ENCODE assay signal across 21 mouse cellular contexts in the genomic region with DNA sequence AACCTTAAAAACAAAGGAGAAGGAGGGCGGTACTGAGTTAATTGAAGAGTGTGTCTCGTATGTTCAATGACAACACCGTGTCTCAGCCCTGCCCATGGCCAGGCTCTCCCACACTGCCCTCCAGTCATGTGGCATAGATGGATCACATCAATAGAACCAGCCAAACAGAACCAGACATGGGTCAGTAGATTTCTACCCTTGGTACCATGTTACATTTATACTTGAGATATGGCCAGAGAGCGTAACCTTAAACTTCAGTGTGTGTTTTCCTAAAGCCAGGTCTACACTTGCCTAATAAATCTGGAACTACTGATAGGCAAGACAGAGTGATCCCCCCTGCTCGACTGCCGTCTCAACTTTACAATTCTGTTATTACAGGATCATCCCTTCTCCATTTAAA.
"Had no signal": no experiment of that assay in that cellular context is flagged by ENCODE, and none has a peak within 500 bp of the region (broad histone marks: within the 10 kb centered on the region; RNA-seq: fewer than 3 reads in every experiment).

No protein-coding gene starts in this region.

- H3K4me2 ChIP-seq: lung, embryonic 15.5 days; midbrain, embryonic 11.5 days; midbrain, embryonic 13.5 days; midbrain, embryonic 15.5 days; neural tube, embryonic 13.5 days; neural tube, embryonic 15.5 days had no signal

- H3K4me1 ChIP-seq: megakaryocyte, embryonic 14.5 days had no signal

- H3K36me3 ChIP-seq: lung, embryonic 15.5 days; midbrain, embryonic 13.5 days; midbrain, embryonic 15.5 days; neural tube, embryonic 13.5 days; neural tube, embryonic 15.5 days had no signal

- H3K27me3 ChIP-seq: lung, embryonic 15.5 days; megakaryocyte, embryonic 14.5 days; midbrain, embryonic 13.5 days; midbrain, embryonic 15.5 days; neural tube, embryonic 13.5 days; neural tube, embryonic 15.5 days had no signal

- H3K4me3 ChIP-seq: lung, embryonic 15.5 days; megakaryocyte, embryonic 14.5 days; midbrain, embryonic 13.5 days; midbrain, embryonic 15.5 days; neural tube, embryonic 13.5 days; neural tube, embryonic 15.5 days had no signal

- H3K9ac ChIP-seq: liver, postnatal 0 days; lung, embryonic 15.5 days; midbrain, embryonic 13.5 days; midbrain, embryonic 15.5 days; neural tube, embryonic 13.5 days; neural tube, embryonic 15.5 days had no signal

- DNase-seq: liver, postnatal 0 days; lung, adult 2 months; lung, postnatal 14 days; lung, postnatal 36 days; retina, postnatal 1 day; right cerebral cortex, adult 18-20 months; right cerebral cortex, postnatal 25 days; right cerebral cortex, postnatal 4 days; spleen, adult 18-20 months; thymus, adult 18-20 months; thymus, postnatal 14 days; thymus, postnatal 36 days had no signal

- ATAC-seq: liver, postnatal 0 days; lung, postnatal 0 days; midbrain, embryonic 13.5 days; midbrain, embryonic 15.5 days had no signal

- H3K27ac ChIP-seq: lung, embryonic 15.5 days; macrophage; midbrain, embryonic 13.5 days; midbrain, embryonic 15.5 days; neural tube, embryonic 13.5 days; neural tube, embryonic 15.5 days had no signal

- H3K9me3 ChIP-seq: lung, embryonic 15.5 days; megakaryocyte, embryonic 14.5 days; midbrain, embryonic 13.5 days; midbrain, embryonic 15.5 days; neural tube, embryonic 13.5 days; neural tube, embryonic 15.5 days had no signal
